Mouse (Mus musculus): ENCODE measurements around the gene Abcf3. TPM values are rescaled to one million over a fixed set of nuclear protein-coding genes. Genes with fewer than 3 reads are reported as not detected.

Gene Abcf3
- total RNA-seq (2022) = 10 to 100 TPM; 62.4 to 85.5 (median 78.0) TPM

- DNase-seq (ENCODE audit: low spot score) = peak; percentile 99
These were observed at the start of gene Abcf3 for GRCm38 (mm10) chr16:20548096-20548948. TSS of gene Abcf3 (plus strand) at chr16:20548577.

GRCm38 (mm10) chr16:20498677-20499475 lies 49.5 kb upstream of the Abcf3 start, which contains the start of gene Eif2b5:
TSS of gene Eif2b5 (plus strand) at chr16:20498817.
- peak; percentile 97 for DNase-seq (ENCODE audit: low spot score)

GRCm38 (mm10) chr16:20506000-20506399 lies 42.4 kb upstream of the Abcf3 start:
- no peak for DNase-seq (ENCODE audit: low spot score)

GRCm38 (mm10) chr16:20509349-20509748 lies 39.0 kb upstream of the Abcf3 start:
- no peak for DNase-seq (ENCODE audit: low spot score)

- no peak for DNase-seq (ENCODE audit: low spot score)
These were observed 37.0 kb upstream of the Abcf3 start for GRCm38 (mm10) chr16:20511277-20511847.

- no peak for DNase-seq (ENCODE audit: low spot score)
These were observed 32.3 kb upstream of the Abcf3 start for GRCm38 (mm10) chr16:20516032-20516431.

GRCm38 (mm10) chr16:20516726-20517201 lies 31.6 kb upstream of the Abcf3 start, which contains the start of gene Dvl3:
TSS of gene Dvl3 (plus strand) at chr16:20516982.
- peak; percentile 88 for DNase-seq (ENCODE audit: low spot score)

- no peak for DNase-seq (ENCODE audit: low spot score)
These were observed 31.2 kb upstream of the Abcf3 start for GRCm38 (mm10) chr16:20517216-20517615.

GRCm38 (mm10) chr16:20517701-20518374 lies 30.5 kb upstream of the Abcf3 start:
- no peak for DNase-seq (ENCODE audit: low spot score)

- no peak for DNase-seq (ENCODE audit: low spot score)
These were observed 24.5 kb upstream of the Abcf3 start for GRCm38 (mm10) chr16:20523886-20524285.

- no peak for DNase-seq (ENCODE audit: low spot score)
These were observed 19.6 kb upstream of the Abcf3 start for GRCm38 (mm10) chr16:20528779-20529178.

- DNase-seq (ENCODE audit: low spot score) = no peak
These were observed 19.0 kb upstream of the Abcf3 start for GRCm38 (mm10) chr16:20529375-20529774.

- DNase-seq (ENCODE audit: low spot score) = no peak
These were observed 17.4 kb upstream of the Abcf3 start for GRCm38 (mm10) chr16:20530941-20531340.

- DNase-seq (ENCODE audit: low spot score) = no peak
These were observed 13.6 kb upstream of the Abcf3 start for GRCm38 (mm10) chr16:20534617-20535295.

GRCm38 (mm10) chr16:20535296-20536080 lies 12.9 kb upstream of the Abcf3 start, which contains the start of gene Ap2m1:
TSS of gene Ap2m1 (plus strand) at chr16:20535478.
- DNase-seq (ENCODE audit: low spot score) = peak; percentile 98

- no peak for DNase-seq (ENCODE audit: low spot score)
These were observed 12.2 kb upstream of the Abcf3 start for GRCm38 (mm10) chr16:20536081-20536665.

- DNase-seq (ENCODE audit: low spot score) = no peak
These were observed 11.3 kb upstream of the Abcf3 start for GRCm38 (mm10) chr16:20537071-20537471.

- DNase-seq (ENCODE audit: low spot score) = no peak
These were observed 10.6 kb upstream of the Abcf3 start for GRCm38 (mm10) chr16:20537601-20538320.

- no peak for DNase-seq (ENCODE audit: low spot score)
These were observed 8.7 kb upstream of the Abcf3 start for GRCm38 (mm10) chr16:20539649-20540048.

Data from heart, adult 8-10 months (tissue).